Mouse (Mus musculus) G1E (cell line): ENCODE results near the gene Pdcd11. TPM values are rescaled to one million over a fixed set of nuclear protein-coding genes. Genes with fewer than 3 reads are reported as not detected.

Source experiments
- ATAC-seq: 2 replicates; pipeline ENCODE4 v1.8.0; 2016; ENCODE audit warnings: mild to moderate bottlenecking; ENCODE audit not compliant: insufficient number of reproducible peaks, poor library complexity, low FRiP score, severe bottlenecking; ENCODE audit errors: extremely low read depth
- DNase-seq: peaks from one replicate; pipeline ENCODE4 v3.0.0; 2012; ENCODE audit warnings: low spot score
- H3K27me3 ChIP-seq: 2 replicates; pipeline ENCODE4 v1.6.1; 2012; ENCODE audit warnings: mild to moderate bottlenecking, low read length, inconsistent platforms; ENCODE audit not compliant: insufficient read depth
- H3K36me3 ChIP-seq: replicated peaks from 2 replicates; pipeline ENCODE3; 2012; ENCODE audit warnings: mild to moderate bottlenecking, inconsistent platforms
- H3K4me1 ChIP-seq: 2 replicates; pipeline ENCODE4 v1.6.1; 2012; ENCODE audit warnings: low read depth, low read length, inconsistent platforms, mixed read lengths; ENCODE audit not compliant: insufficient read depth
- H3K4me3 ChIP-seq: 2 replicates; pipeline ENCODE4 v1.5.1; 2012; ENCODE audit warnings: low read depth, mild to moderate bottlenecking, inconsistent platforms, low read length, moderate library complexity, mixed read lengths
- H3K9me3 ChIP-seq: replicated peaks from 2 replicates; pipeline ENCODE4 v1.6.1; 2012; ENCODE audit warnings: inconsistent platforms
- CTCF ChIP-seq: IDR thresholded peaks from 2 replicates; pipeline ENCODE4 v1.5.1; 2012; ENCODE audit warnings: low read depth, low read length, inconsistent platforms, mixed read lengths
- GATA1 ChIP-seq: IDR thresholded peaks from 2 replicates; pipeline ENCODE4 v1.6.1; 2012; ENCODE audit warnings: borderline replicate concordance, low read length, inconsistent platforms, mixed read lengths
- GATA2 ChIP-seq: IDR thresholded peaks from 2 replicates; pipeline ENCODE4 v1.6.1; 2012; ENCODE audit warnings: low read depth, low read length, inconsistent platforms, borderline replicate concordance
- POLR2AphosphoS5 ChIP-seq: IDR thresholded peaks from 2 replicates; pipeline ENCODE4 v1.6.1; 2012; ENCODE audit warnings: low read depth, low read length, inconsistent platforms; ENCODE audit not compliant: insufficient replicate concordance
- TAL1 ChIP-seq: conservative IDR thresholded peaks from 2 replicates; pipeline ENCODE4 v1.6.1; 2012; ENCODE audit warnings: low read depth, low read length, inconsistent platforms, mixed read lengths
- polyA plus RNA-seq: library from polyadenylated mRNA; stranded (reverse); fragments of >175 nt; gene quantifications from 2 replicates; pipeline ENCODE4 v1.2.3, GENCODE M21; 2012
- total RNA-seq, 2 experiments: library from RNA; stranded (forward) in 1 of 2; stranded (reverse) in 1 of 2; fragments of 200-1000 nt in 1 of 2; fragments of >200 nt in 1 of 2; fragmentation: Nextera tagmentation in 1 of 2; gene quantifications; 2 replicates each; pipeline ENCODE4 v1.2.3; 2014 to 2017

Pdcd11 gene
- total and polyA plus RNA-seq, 3 experiments: 27.5 to 37.5 (median 30.9) TPM

GRCm38 (mm10) chr19:47121054-47121453, 30.5 kb downstream of the Pdcd11 start:
- peaks cover 5% of the 10 kb centered on the region; the same call in 1 of the 2 replicates for H3K4me1 ChIP-seq
- no peak overlapping the region for H3K4me3 ChIP-seq
- ATAC-seq: no peak
- no peaks in the 10 kb centered on the region for H3K27me3 ChIP-seq
- no peak for TF ChIP-seq TAL1
- TF ChIP-seq GATA2: no peak
- TF ChIP-seq POLR2AphosphoS5: no peak
- peak; percentile 67 for TF ChIP-seq CTCF
- no peak for TF ChIP-seq GATA1
- no peaks in the 10 kb centered on the region for H3K9me3 ChIP-seq
- peaks cover 97% of the 10 kb centered on the region for H3K36me3 ChIP-seq
- DNase-seq: peak; percentile 21

GRCm38 (mm10) chr19:47122802-47123201, 32.2 kb downstream of the Pdcd11 start:
- Histone ChIP-seq H3K9me3 (no peaks in the 10 kb centered on the region), H3K4me3 (no peak overlapping the region), H3K36me3 (peaks cover 97% of the 10 kb centered on the region), H3K4me1 (peaks cover 5% of the 10 kb centered on the region; the same call in 1 of the 2 replicates), H3K27me3 (no peaks in the 10 kb centered on the region)
- TF ChIP-seq TAL1 (no peak), CTCF (peak; percentile 61)
- no peak for ATAC-seq
- no peak for DNase-seq

- no peak for ATAC-seq
- no peak for TF ChIP-seq GATA2
- TF ChIP-seq GATA1: no peak
- no peak for TF ChIP-seq CTCF
- TF ChIP-seq TAL1: no peak
- TF ChIP-seq POLR2AphosphoS5: no peak
- peaks cover 100% of the 10 kb centered on the region for H3K36me3 ChIP-seq
- no peak for DNase-seq
- peaks cover 15% of the 10 kb centered on the region for H3K4me1 ChIP-seq
- no peaks in the 10 kb centered on the region for H3K9me3 ChIP-seq
- no peak overlapping the region for H3K4me3 ChIP-seq
- no peaks in the 10 kb centered on the region for H3K27me3 ChIP-seq
Observed at GRCm38 (mm10) chr19:47128164-47128563, 37.6 kb downstream of the Pdcd11 start.

- DNase-seq: no peak
- ATAC-seq: no peak
- H3K4me1 ChIP-seq: peaks cover 22% of the 10 kb centered on the region
- H3K4me3 ChIP-seq: no peak overlapping the region
- TF ChIP-seq GATA1: no peak
- TF ChIP-seq POLR2AphosphoS5: no peak
- no peak for TF ChIP-seq GATA2
- TF ChIP-seq TAL1: no peak
- no peak for TF ChIP-seq CTCF
- no peaks in the 10 kb centered on the region for H3K9me3 ChIP-seq
- no peaks in the 10 kb centered on the region for H3K27me3 ChIP-seq
- peaks cover 99% of the 10 kb centered on the region for H3K36me3 ChIP-seq
Observed at GRCm38 (mm10) chr19:47128835-47129234, 38.3 kb downstream of the Pdcd11 start.

- no peak for ATAC-seq
- H3K4me3 ChIP-seq: no peak overlapping the region
Observed at GRCm38 (mm10) chr19:47130551-47131125, 40.1 kb downstream of the Pdcd11 start.

GRCm38 (mm10) chr19:47133161-47133560, 42.6 kb downstream of the Pdcd11 start:
- Histone ChIP-seq H3K27me3 (peaks cover 14% of the 10 kb centered on the region; the same call in 1 of the 2 replicates), H3K9me3 (no peaks in the 10 kb centered on the region), H3K36me3 (peaks cover 56% of the 10 kb centered on the region), H3K4me1 (peaks cover 57% of the 10 kb centered on the region), H3K4me3 (peak overlapping the region; percentile 44; the same call in 1 of the 2 replicates)
- TF ChIP-seq POLR2AphosphoS5 (no peak), GATA2 (no peak), CTCF (no peak)
- DNase-seq (peak; percentile 76), ATAC-seq (peak; percentile 84)

More at GRCm38 (mm10) chr19:47130551-47131125, 40.1 kb downstream of the Pdcd11 start:
- peaks cover 4% of the 10 kb centered on the region; the same call in 1 of the 2 replicates for H3K27me3 ChIP-seq
- TF ChIP-seq TAL1 (no peak), CTCF (no peak), GATA2 (no peak), POLR2AphosphoS5 (no peak), GATA1 (no peak)
- H3K4me1 ChIP-seq: peaks cover 32% of the 10 kb centered on the region
- H3K36me3 ChIP-seq: peaks cover 81% of the 10 kb centered on the region
- no peaks in the 10 kb centered on the region for H3K9me3 ChIP-seq
- DNase-seq: no peak
